Mouse (Mus musculus) limb, embryonic 13.5 days (tissue): ENCODE measurements around the gene Pfkfb4. TPM values are rescaled to one million over a fixed set of nuclear protein-coding genes. Genes with fewer than 3 reads are reported as not detected.

ENCODE experiments used
- ATAC-seq: fragments of 200-750 bp; cut with Nextera tagmentation; 2 replicates; pipeline ENCODE4 v1.8.0; 2017; ENCODE audit warnings: low read depth, moderate number of reproducible peaks, moderate TSS enrichment; ENCODE audit not compliant: low FRiP score
- H3K27ac ChIP-seq: fragments of 300-500 bp; sonication (generic); 2 replicates; pipeline ENCODE4 v1.5.1; 2015; ENCODE audit warnings: inconsistent platforms, mild to moderate bottlenecking, moderate library complexity
- H3K27me3 ChIP-seq: fragments of 300-500 bp; sonication (generic); 2 replicates; pipeline ENCODE4 v1.6.1; 2015; ENCODE audit warnings: mild to moderate bottlenecking, inconsistent platforms
- H3K36me3 ChIP-seq: fragments of 300-500 bp; sonication (generic); 2 replicates; pipeline ENCODE4 v1.6.1; 2015; ENCODE audit warnings: inconsistent platforms, mild to moderate bottlenecking, moderate library complexity
- H3K4me1 ChIP-seq: fragments of 300-500 bp; sonication (generic); 2 replicates; pipeline ENCODE4 v1.6.1; 2015; ENCODE audit warnings: inconsistent platforms
- H3K4me2 ChIP-seq: fragments of 300-500 bp; sonication (generic); replicated peaks from 2 replicates; pipeline ENCODE4 v1.6.1; 2015; ENCODE audit warnings: inconsistent platforms, mild to moderate bottlenecking, moderate library complexity
- H3K4me3 ChIP-seq: fragments of 300-500 bp; sonication (generic); 2 replicates; pipeline ENCODE4 v1.5.1; 2015; ENCODE audit warnings: moderate library complexity, mild to moderate bottlenecking, inconsistent platforms
- H3K9ac ChIP-seq: fragments of 300-500 bp; sonication (generic); 2 replicates; pipeline ENCODE4 v1.6.1; 2015; ENCODE audit warnings: mild to moderate bottlenecking, inconsistent platforms
- H3K9me3 ChIP-seq: fragments of 300-500 bp; sonication (generic); 2 replicates; pipeline ENCODE4 v1.6.1; 2016; ENCODE audit warnings: inconsistent platforms
- WGBS: fragments of 180-500 bp; shearing (Covaris S2); methylation state at CpG from one replicate; pipeline ENCODE4 v1.1.7; 2015; 5-methylcytosine and 5-hydroxymethylcytosine counted together
- polyA plus RNA-seq: library from polyadenylated mRNA; unstranded; fragments of >200 nt; fragmentation: Nextera tagmentation; extraction: Ambion mirVana; gene quantifications from 2 replicates; pipeline ENCODE4 v1.2.1, GENCODE M21; 2015

The Pfkfb4 gene
- polyA plus RNA-seq, 1 experiment from 2014 or later, result 14.6 TPM

GRCm38 (mm10) chr9:109054712-109055111, 63.1 kb downstream of the Pfkfb4 start:
- WGBS, result 5% methylated on average over 7 of the region's 7 CpGs
- H3K27ac ChIP-seq, result no peak overlapping the region
- H3K4me3 ChIP-seq, result peak overlapping the region; percentile 27
- H3K36me3 ChIP-seq, result peaks cover 56% of the 10 kb centered on the region
- H3K27me3 ChIP-seq, result no peaks in the 10 kb centered on the region
- H3K4me1 ChIP-seq, result peaks cover 18% of the 10 kb centered on the region
- no peaks in the 10 kb centered on the region for H3K9me3 ChIP-seq
- peak; percentile 26; the same call in 1 of the 2 replicates for ATAC-seq
- peak overlapping the region; percentile 46 for H3K4me2 ChIP-seq
- H3K9ac ChIP-seq, result peak overlapping the region; percentile 40

- ATAC-seq, result no peak
- Histone ChIP-seq H3K27ac (no peak overlapping the region), H3K9me3 (no peaks in the 10 kb centered on the region), H3K36me3 (peaks cover 57% of the 10 kb centered on the region), H3K4me3 (no peak overlapping the region), H3K9ac (peak overlapping the region; percentile 53; the same call in 1 of the 2 replicates), H3K27me3 (no peaks in the 10 kb centered on the region), H3K4me1 (peaks cover 20% of the 10 kb centered on the region), H3K4me2 (peak overlapping the region; percentile 46)
- WGBS, result 87% methylated on average over 12 of the region's 12 CpGs
Observed at GRCm38 (mm10) chr9:109055271-109056030, 63.9 kb downstream of the Pfkfb4 start.

DNA sequence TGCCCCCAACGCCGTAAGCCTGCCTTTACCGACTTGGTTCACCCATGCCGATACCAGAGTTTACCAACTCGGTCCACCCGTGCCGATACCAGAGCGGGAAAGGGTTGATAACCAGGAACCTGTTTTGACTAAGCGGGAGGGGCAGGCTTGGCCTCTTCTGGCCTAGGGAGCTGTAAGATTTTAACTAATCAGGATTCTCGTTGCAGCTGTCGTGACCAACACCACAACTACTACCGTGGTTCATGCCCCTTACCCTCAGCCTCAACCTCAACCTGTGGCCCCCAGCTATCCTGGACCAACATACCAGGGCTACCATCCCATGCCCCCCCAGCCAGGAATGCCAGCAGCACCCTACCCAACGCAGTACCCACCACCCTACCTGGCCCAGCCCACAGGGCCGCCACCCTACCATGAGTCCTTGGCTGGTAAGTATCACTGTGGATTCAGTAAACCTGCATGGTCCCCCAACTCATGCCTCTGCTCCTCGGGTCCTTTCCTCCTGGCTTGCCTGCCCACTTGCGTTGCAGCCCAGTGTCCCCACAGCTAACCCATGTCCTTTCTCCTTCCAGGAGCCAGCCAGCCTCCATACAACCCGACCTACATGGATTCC, 64.6 kb downstream of the Pfkfb4 start:
- Histone ChIP-seq H3K36me3 (peaks cover 61% of the 10 kb centered on the region), H3K9me3 (no peaks in the 10 kb centered on the region), H3K4me2 (no peak overlapping the region), H3K27me3 (no peaks in the 10 kb centered on the region), H3K4me1 (peaks cover 20% of the 10 kb centered on the region), H3K27ac (no peak overlapping the region), H3K4me3 (no peak overlapping the region), H3K9ac (no peak overlapping the region)
- WGBS, result 90% methylated on average over 17 of the region's 17 CpGs
- ATAC-seq, result no peak

DNA sequence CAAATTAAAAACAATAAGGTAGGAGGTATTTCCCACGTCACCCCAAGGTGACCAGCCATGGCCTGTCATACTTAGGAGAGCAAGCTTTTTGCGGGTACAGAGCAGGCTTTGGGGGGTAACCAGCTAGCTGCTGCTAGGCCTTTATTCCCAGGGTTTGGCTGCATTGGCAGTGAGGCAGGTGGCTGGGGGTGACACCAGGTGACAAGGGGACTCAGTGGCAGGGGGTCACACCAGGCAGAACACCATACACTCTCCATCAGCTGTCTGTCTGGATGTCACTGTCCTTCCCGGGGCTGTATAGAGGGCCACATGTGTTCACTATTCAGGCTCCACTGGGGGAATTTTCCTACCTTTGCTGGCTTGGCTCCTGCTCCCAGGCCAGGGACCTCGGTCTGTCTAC, 65.3 kb downstream of the Pfkfb4 start:
- no peaks in the 10 kb centered on the region for H3K27me3 ChIP-seq
- no peak overlapping the region for H3K4me2 ChIP-seq
- no peaks in the 10 kb centered on the region for H3K9me3 ChIP-seq
- no peak for ATAC-seq
- WGBS, result 84% methylated on average over 4 of the region's 4 CpGs
- H3K4me1 ChIP-seq, result peaks cover 20% of the 10 kb centered on the region
- H3K27ac ChIP-seq, result no peak overlapping the region
- peaks cover 57% of the 10 kb centered on the region for H3K36me3 ChIP-seq
- no peak overlapping the region for H3K9ac ChIP-seq
- no peak overlapping the region for H3K4me3 ChIP-seq

- Histone ChIP-seq H3K27ac (no peak overlapping the region), H3K27me3 (no peaks in the 10 kb centered on the region), H3K36me3 (peaks cover 58% of the 10 kb centered on the region), H3K4me2 (no peak overlapping the region), H3K9me3 (no peaks in the 10 kb centered on the region), H3K4me3 (no peak overlapping the region), H3K4me1 (peaks cover 20% of the 10 kb centered on the region), H3K9ac (no peak overlapping the region)
- no peak for ATAC-seq
- 95% methylated on average over 5 of the region's 5 CpGs for WGBS
Observed at GRCm38 (mm10) chr9:109057543-109057942, 66.0 kb downstream of the Pfkfb4 start.

DNA sequence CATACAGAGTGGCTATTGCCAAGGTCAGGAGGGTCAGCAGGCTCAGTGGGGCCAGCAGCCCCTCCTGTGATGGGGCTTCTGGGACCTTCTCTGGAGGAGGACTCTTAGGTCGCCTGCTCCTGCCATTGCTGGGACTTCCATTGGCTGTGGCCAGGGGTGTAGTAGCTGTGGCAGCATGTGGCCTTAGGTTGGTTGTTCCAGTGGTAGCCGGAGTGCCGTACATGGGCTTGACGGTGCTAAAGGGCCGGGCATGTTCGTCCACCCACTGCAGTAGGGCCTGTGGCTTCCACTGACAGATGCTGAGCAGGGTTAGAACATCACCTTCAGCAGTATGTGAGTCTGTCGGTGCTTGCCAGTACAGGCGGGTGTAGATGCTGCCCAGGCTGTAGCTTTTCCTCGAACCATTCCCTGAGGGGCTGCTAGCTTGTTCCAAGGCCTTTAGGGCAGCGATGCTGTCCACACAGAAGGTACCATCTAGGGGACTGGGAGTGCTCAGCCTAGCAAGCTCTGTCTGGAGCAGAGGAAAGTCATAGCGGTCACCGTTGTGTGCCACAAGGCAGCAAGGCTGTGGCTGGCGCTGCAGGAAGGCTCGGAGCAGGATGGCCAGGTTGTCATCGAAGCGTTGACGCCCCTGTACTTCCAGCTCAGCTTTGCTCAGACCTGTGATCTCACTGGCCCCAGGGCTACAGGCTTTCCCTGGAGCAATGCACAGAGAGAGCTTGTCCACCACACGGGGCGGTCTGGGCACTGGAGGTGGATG, 66.6 kb downstream of the Pfkfb4 start:
- WGBS, result 94% methylated on average over 19 of the region's 19 CpGs
- peak overlapping the region; percentile 62 for H3K4me2 ChIP-seq
- no peaks in the 10 kb centered on the region for H3K27me3 ChIP-seq
- H3K4me3 ChIP-seq, result no peak overlapping the region
- ATAC-seq, result no peak
- H3K9ac ChIP-seq, result peak overlapping the region; percentile 68
- no peaks in the 10 kb centered on the region for H3K9me3 ChIP-seq
- peaks cover 20% of the 10 kb centered on the region for H3K4me1 ChIP-seq
- H3K36me3 ChIP-seq, result peaks cover 60% of the 10 kb centered on the region
- H3K27ac ChIP-seq, result no peak overlapping the region

GRCm38 (mm10) chr9:109059136-109059903, 67.7 kb downstream of the Pfkfb4 start, which contains the start of gene Trex1:
Trex1 (minus strand) TSS chr9:109059734.
- ATAC-seq, result peak; percentile 85
- Histone ChIP-seq H3K4me1 (peaks cover 19% of the 10 kb centered on the region), H3K27me3 (no peaks in the 10 kb centered on the region), H3K4me3 (peak within 1 kb of the TSS; percentile 39), H3K4me2 (peak within 1 kb of the TSS; percentile 62), H3K27ac (peak within 1 kb of the TSS; percentile 70), H3K9ac (peak within 1 kb of the TSS; percentile 68), H3K9me3 (no peaks in the 10 kb centered on the region), H3K36me3 (peaks cover 71% of the 10 kb centered on the region)
- WGBS, result 20% methylated on average over 15 of the region's 15 CpGs

DNA sequence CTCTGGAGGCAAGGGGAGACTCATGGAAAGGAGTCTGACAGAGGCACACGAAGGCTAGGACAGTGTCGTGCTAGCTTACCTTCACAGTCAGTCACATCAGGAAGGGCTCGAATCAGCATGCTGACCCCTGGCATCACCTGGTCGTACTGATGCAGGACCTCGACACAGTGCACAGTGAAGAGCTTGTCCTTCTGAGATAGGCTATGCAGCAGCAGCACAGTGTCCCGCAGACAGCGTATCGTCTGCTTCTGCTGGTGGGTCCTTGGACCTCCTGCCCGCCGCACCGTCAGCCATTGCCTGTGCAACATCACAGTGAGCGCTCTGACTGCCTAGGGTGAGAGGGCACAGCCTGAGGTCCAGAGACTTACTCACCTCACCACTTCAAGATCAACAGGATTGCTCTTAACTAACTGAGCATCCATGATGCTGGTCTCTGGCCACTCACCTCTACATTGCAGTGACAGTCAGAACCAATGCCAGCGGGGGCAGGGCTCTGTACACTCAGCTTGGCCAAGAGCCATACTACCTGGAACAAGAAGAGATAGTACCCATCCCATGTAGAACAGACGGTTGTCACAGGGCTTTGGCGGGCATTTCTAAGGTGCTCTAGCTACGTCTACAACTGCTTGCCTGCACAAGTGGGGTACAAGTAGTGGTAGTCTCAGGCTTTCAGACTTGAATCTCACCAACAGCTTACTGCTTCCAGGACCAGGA, 68.8 kb downstream of the Pfkfb4 start:
- Histone ChIP-seq H3K9me3 (no peaks in the 10 kb centered on the region), H3K27ac (no peak overlapping the region), H3K4me3 (no peak overlapping the region), H3K36me3 (peaks cover 82% of the 10 kb centered on the region), H3K9ac (no peak overlapping the region; the same call in 1 of the 2 replicates), H3K27me3 (no peaks in the 10 kb centered on the region), H3K4me1 (peaks cover 14% of the 10 kb centered on the region), H3K4me2 (no peak overlapping the region)
- ATAC-seq, result no peak
- WGBS, result 92% methylated on average over 16 of the region's 16 CpGs

DNA sequence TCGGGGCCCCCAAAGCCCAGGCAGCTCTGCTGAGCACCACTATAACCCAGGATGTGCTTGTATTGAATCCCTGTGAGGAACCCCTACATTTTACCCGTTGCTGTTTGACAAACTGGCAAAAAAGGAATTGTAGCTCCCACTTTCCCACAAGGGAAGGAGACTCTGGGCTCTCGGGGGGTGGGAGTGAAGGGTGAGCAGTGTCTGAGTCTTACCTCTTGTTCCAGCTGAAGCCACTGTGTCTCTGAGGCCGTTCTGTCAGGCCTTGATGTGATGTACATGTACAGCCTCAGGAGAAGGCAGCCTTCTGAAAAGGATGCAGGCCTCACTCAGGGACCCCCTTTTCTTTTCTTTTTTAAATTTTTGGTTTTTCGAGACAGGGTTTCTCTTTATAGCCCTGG, 69.3 kb downstream of the Pfkfb4 start:
- Histone ChIP-seq H3K27ac (no peak overlapping the region), H3K36me3 (peaks cover 84% of the 10 kb centered on the region), H3K27me3 (no peaks in the 10 kb centered on the region), H3K4me1 (peaks cover 14% of the 10 kb centered on the region), H3K9ac (no peak overlapping the region), H3K9me3 (no peaks in the 10 kb centered on the region), H3K4me3 (no peak overlapping the region), H3K4me2 (no peak overlapping the region)
- WGBS, result 87% methylated on average over 5 of the region's 5 CpGs
- no peak for ATAC-seq

GRCm38 (mm10) chr9:109068095-109068735, 76.6 kb downstream of the Pfkfb4 start:
- Histone ChIP-seq H3K4me1 (peaks cover 9% of the 10 kb centered on the region), H3K9me3 (no peaks in the 10 kb centered on the region), H3K27ac (no peak overlapping the region), H3K4me3 (no peak overlapping the region), H3K36me3 (peaks cover 84% of the 10 kb centered on the region), H3K27me3 (no peaks in the 10 kb centered on the region), H3K9ac (no peak overlapping the region), H3K4me2 (no peak overlapping the region)
- no peak for ATAC-seq
- WGBS, result 87% methylated on average over 3 of the region's 3 CpGs
